Mouse (Mus musculus): Measurements from ENCODE around the gene Actn4.

GRCm38 (mm10) chr7:28929381-28929780 is 32.8 kb downstream of the Actn4 start:
- no peak for TF ChIP-seq CTCF (IDR thresholded peaks at IDR 0.05; ENCODE audit: control insufficient read depth, insufficient read depth, insufficient read length)
- TF ChIP-seq MAX (IDR thresholded peaks at IDR 0.05) = no peak
- no peak for TF ChIP-seq MYOG (IDR thresholded peaks at IDR 0.05; ENCODE audit: control insufficient read depth, extremely low read depth, insufficient read length)
- TF ChIP-seq USF1 (IDR thresholded peaks at IDR 0.05; ENCODE audit: low read depth) = no peak
